Mouse (Mus musculus) midbrain, postnatal 0 days (tissue): Measurements from ENCODE around the gene Dpp9. TPM values are rescaled to one million over a fixed set of nuclear protein-coding genes. Genes with fewer than 3 reads are reported as not detected.

Experiments used
- ATAC-seq: fragments of 200-750 bp; cut with Nextera tagmentation; 2 replicates; pipeline ENCODE4 v1.8.0; 2017; ENCODE audit warnings: moderate number of reproducible peaks, mild to moderate bottlenecking, moderate TSS enrichment, moderate library complexity; ENCODE audit not compliant: low FRiP score
- DNase-seq: peaks from one replicate; pipeline ENCODE4 v3.0.0-alpha.2; 2015; ENCODE audit warnings: low spot score
- H3K27ac ChIP-seq: fragments of 300-500 bp; sonication (generic); 2 replicates; pipeline ENCODE4 v1.5.1; 2014; ENCODE audit warnings: low read depth, mild to moderate bottlenecking, low read length, mixed read lengths
- H3K27me3 ChIP-seq: fragments of 300-500 bp; sonication (generic); 2 replicates; pipeline ENCODE4 v1.6.1; 2014; ENCODE audit warnings: low read length, control low read depth, mixed read lengths; ENCODE audit not compliant: insufficient read depth
- H3K36me3 ChIP-seq: fragments of 300-500 bp; sonication (generic); 2 replicates; pipeline ENCODE4 v1.6.1; 2014; ENCODE audit warnings: low read length, control low read depth, mixed read lengths; ENCODE audit not compliant: insufficient read depth
- H3K4me1 ChIP-seq: fragments of 300-500 bp; sonication (generic); 2 replicates; pipeline ENCODE4 v1.6.1; 2014; ENCODE audit warnings: mild to moderate bottlenecking, control low read depth, antibody characterized with exemption, low read length, mixed read lengths; ENCODE audit not compliant: insufficient read depth
- H3K4me2 ChIP-seq: fragments of 300-500 bp; sonication (generic); 2 replicates; pipeline ENCODE4 v1.6.1; 2014; ENCODE audit warnings: low read depth, mild to moderate bottlenecking, low read length, mixed read lengths; ENCODE audit not compliant: poor library complexity, severe bottlenecking
- H3K4me3 ChIP-seq: fragments of 300-500 bp; sonication (generic); 2 replicates; pipeline ENCODE4 v1.5.1; 2014; ENCODE audit warnings: low read depth, mild to moderate bottlenecking, low read length, moderate library complexity
- H3K9ac ChIP-seq: fragments of 300-500 bp; sonication (generic); replicated peaks from 2 replicates; pipeline ENCODE4 v1.6.1; 2014; ENCODE audit warnings: mild to moderate bottlenecking, low read length, moderate library complexity, mixed read lengths; ENCODE audit not compliant: poor library complexity, severe bottlenecking
- H3K9me3 ChIP-seq: fragments of 300-500 bp; sonication (generic); 2 replicates; pipeline ENCODE4 v1.6.1; 2016; ENCODE audit warnings: low read length, control low read depth
- CTCF ChIP-seq: IDR thresholded peaks from 2 replicates; pipeline ENCODE4 v1.5.1; 2016; ENCODE audit warnings: antibody characterized with exemption, mild to moderate bottlenecking
- WGBS: fragments of 180-500 bp; shearing (Covaris S2); extraction: QIAGEN DNeasy Blood & Tissue Kit; methylation state at CpG from one replicate; pipeline ENCODE4 v1.1.7; 2014; 5-methylcytosine and 5-hydroxymethylcytosine counted together
- polyA plus RNA-seq: library from polyadenylated mRNA; unstranded; fragments of >200 nt; fragmentation: Nextera tagmentation; extraction: Ambion mirVana; gene quantifications from 2 replicates; pipeline ENCODE4 v1.2.1, GENCODE M21; 2015
- total RNA-seq: library from RNA; depleted of rRNA; stranded (reverse); fragments of >200 nt; gene quantifications from 2 replicates; pipeline ENCODE4 v1.2.3, GENCODE M21; 2014

The Dpp9 gene
- total and polyA plus RNA-seq, 2 experiments from 2014 or later = 19.4 to 24.6 TPM

DNA sequence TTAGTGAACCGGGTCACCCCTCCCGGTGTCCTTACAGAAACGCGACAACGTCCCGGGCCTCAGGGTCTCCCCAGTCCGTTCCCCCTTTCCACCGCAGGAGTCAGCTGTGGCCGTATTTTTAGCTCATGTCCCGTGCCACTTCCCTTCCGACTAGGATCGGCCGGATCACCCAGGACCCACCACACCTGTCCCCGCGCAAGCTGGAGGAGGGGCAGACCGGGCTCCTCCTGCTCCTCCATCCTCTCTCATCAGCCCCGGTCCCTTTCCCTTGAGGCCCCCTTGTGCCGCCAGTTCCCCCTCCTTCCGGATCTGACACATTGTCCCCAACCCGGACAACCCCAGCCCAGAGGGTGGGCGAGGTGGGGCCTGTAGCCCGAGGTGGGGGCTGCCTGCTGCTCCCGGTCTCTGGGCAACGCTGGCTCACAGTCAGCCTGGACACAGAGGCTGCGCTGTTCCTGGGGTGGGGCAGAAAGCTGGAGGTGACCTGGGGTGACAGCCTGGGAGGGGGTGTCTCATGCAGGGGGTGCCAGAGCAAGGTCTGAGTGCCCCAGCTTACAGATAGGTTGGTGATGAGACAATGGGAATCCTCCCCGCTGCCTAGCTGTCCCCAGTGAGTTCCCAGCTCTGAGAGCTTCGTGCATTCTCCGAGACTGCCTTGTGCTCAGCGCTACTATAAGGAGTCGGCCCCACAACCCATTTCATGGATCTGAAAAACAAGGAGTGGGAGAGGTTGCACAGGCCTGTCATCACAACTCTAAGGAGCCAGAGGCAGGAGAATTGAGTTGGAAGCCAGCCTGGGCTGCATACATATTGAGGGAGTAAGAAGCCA, 69.7 kb downstream of the Dpp9 start:
- no peaks in the 10 kb centered on the region for H3K9me3 ChIP-seq
- H3K27me3 ChIP-seq = 0 out of 2 replicates have a peak, but pooled peaks cover 7% of the 10 kb centered on the region
- peak overlapping the region; percentile 86 for H3K4me2 ChIP-seq
- H3K4me3 ChIP-seq = peak overlapping the region; percentile 37
- ATAC-seq = peak; percentile 47
- H3K4me1 ChIP-seq = peaks cover 12% of the 10 kb centered on the region; the same call in 1 of the 2 replicates
- H3K27ac ChIP-seq = no peak overlapping the region
- peak overlapping the region; percentile 70 for H3K9ac ChIP-seq
- 1% methylated on average over 30 of the region's 30 CpGs for whole genome bisulfite sequencing
- TF ChIP-seq CTCF = no peak
- H3K36me3 ChIP-seq = no peaks in the 10 kb centered on the region
- no peak for DNase-seq

DNA sequence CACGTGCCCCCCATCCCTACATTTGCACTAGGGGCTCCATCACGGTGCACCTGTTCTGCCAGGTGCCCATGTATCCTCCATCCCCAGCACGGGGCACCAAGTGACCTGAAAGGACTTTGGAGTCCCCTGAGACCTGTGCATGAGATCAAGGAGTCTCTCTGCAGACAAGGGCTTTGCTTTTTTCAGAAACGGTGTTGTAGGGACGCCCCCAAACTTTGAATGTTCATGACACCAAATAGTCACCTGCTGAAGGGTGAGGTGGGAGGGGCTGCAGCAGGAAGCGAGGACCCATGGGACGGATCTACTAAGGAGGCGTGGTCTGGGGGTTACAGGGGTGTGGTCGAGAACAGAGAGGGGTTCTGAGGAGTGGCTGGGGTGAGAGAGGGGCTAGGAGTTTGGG, 70.4 kb downstream of the Dpp9 start:
- H3K4me2 ChIP-seq = peak overlapping the region; percentile 86
- ATAC-seq (0 out of 2 replicates have a peak, but pooled peaks have one; percentile 4), DNase-seq (no peak)
- H3K9me3 ChIP-seq = no peaks in the 10 kb centered on the region
- TF ChIP-seq CTCF = no peak
- WGBS = 22% methylated on average over 9 of the region's 9 CpGs
- H3K4me1 ChIP-seq = peaks cover 12% of the 10 kb centered on the region; the same call in 1 of the 2 replicates
- 0 out of 2 replicates have a peak, but pooled peaks cover 7% of the 10 kb centered on the region for H3K27me3 ChIP-seq
- peak overlapping the region; percentile 37 for H3K4me3 ChIP-seq
- no peaks in the 10 kb centered on the region for H3K36me3 ChIP-seq
- H3K27ac ChIP-seq = no peak overlapping the region
- peak overlapping the region; percentile 70 for H3K9ac ChIP-seq

GRCm38 (mm10) chr17:56147420-56147819, 71.3 kb downstream of the Dpp9 start:
- WGBS = 60% methylated on average over 12 of the region's 12 CpGs

DNA sequence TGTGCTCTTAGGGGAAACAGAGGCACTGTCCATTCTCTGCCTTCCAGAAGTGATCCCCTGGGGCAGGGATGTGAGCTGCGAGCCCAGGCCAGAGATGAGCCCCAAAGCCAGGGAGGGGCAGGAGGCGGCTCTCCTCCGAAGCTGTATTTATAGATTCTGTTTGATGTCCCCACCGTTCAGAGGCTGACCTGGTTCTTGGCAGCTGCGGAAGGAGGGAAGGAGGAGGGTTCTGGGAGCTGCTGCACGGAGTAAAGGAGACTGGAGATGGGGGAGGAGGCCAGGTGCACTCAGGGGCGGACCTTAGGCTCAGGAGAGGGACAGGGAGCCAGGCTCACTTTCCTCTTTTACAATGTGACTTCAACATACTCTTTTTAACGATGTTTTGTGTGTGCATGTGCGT, 72.6 kb downstream of the Dpp9 start:
- no peaks in the 10 kb centered on the region for H3K36me3 ChIP-seq
- H3K27ac ChIP-seq = no peak overlapping the region
- H3K4me2 ChIP-seq = no peak overlapping the region
- ATAC-seq (no peak), DNase-seq (no peak)
- no peaks in the 10 kb centered on the region for H3K9me3 ChIP-seq
- no peak for TF ChIP-seq CTCF
- WGBS = 22% methylated on average over 9 of the region's 9 CpGs
- no peak overlapping the region for H3K9ac ChIP-seq
- peaks cover 19% of the 10 kb centered on the region; the same call in 1 of the 2 replicates for H3K4me1 ChIP-seq
- H3K4me3 ChIP-seq = no peak overlapping the region
- 0 out of 2 replicates have a peak, but pooled peaks cover 7% of the 10 kb centered on the region for H3K27me3 ChIP-seq

More at GRCm38 (mm10) chr17:56147420-56147819, 71.3 kb downstream of the Dpp9 start:
- ATAC-seq = no peak
- Histone ChIP-seq H3K36me3 (no peaks in the 10 kb centered on the region), H3K27ac (no peak overlapping the region), H3K9me3 (no peaks in the 10 kb centered on the region), H3K4me1 (peaks cover 12% of the 10 kb centered on the region; the same call in 1 of the 2 replicates), H3K4me3 (no peak overlapping the region), H3K27me3 (0 out of 2 replicates have a peak, but pooled peaks cover 7% of the 10 kb centered on the region), H3K9ac (no peak overlapping the region), H3K4me2 (no peak overlapping the region)
- no peak for TF ChIP-seq CTCF
- no peak for DNase-seq

- ATAC-seq = no peak
- no peak overlapping the region for H3K4me3 ChIP-seq
Observed at GRCm38 (mm10) chr17:56144546-56144945, 74.2 kb downstream of the Dpp9 start.

More at GRCm38 (mm10) chr17:56144546-56144945, 74.2 kb downstream of the Dpp9 start:
- H3K4me2 ChIP-seq = no peak overlapping the region
- DNase-seq = no peak
- H3K9ac ChIP-seq = no peak overlapping the region
- no peaks in the 10 kb centered on the region for H3K9me3 ChIP-seq
- peaks cover 17% of the 10 kb centered on the region; the same call in 1 of the 2 replicates for H3K4me1 ChIP-seq
- TF ChIP-seq CTCF = no peak
- no peaks in the 10 kb centered on the region for H3K36me3 ChIP-seq
- H3K27ac ChIP-seq = no peak overlapping the region
- 0 out of 2 replicates have a peak, but pooled peaks cover under 1% of the 10 kb centered on the region for H3K27me3 ChIP-seq
- WGBS = 77% methylated on average over 9 of the region's 9 CpGs
